ENCODE assay signal across 41 mouse cellular contexts in the genomic region with DNA sequence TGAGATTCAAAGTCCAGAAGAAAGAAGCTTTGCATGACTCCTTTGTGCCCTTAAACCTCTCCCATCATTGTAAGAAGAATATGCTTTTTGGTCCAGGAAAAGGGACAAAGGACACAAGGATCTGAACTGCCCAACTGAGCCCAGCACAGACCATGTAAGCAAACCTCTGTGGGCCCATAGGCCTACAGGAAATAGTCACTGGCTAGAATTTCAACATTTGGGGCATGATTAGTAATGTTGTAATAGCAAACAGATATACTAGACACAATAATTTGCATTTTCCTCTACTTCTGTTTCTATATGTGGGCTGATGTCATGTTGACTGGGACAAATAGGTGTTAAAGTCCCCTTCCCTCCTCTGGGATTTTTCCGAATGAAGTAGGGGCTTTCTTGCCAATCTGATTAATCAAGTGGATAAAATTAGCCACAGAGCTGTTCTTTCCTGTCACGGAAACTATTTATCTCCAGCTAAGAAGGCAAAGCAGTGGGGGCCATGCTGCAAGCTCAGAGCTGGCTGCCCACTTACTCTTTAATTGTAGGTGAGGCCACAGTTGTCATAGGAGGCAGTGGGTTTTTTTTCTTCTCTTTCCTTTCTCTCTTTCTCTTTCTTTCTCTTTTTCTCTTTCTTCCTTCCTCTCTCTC. TPM values are rescaled to one million over a fixed set of nuclear protein-coding genes. Genes with fewer than 3 reads are reported as not detected.
A peak's percentile ranks its signal among the peaks of the same experiment; 100 is the strongest.
DNase-seq lines count a peak whose midpoint lies in the region; ATAC-seq and TF ChIP-seq lines count a peak whose summit lies in the region.
"Had no signal": no experiment of that assay in that cellular context is flagged by ENCODE, and none has a peak within 500 bp of the region (broad histone marks: within the 10 kb centered on the region; RNA-seq: fewer than 3 reads in every experiment).

No protein-coding gene starts in this region.

- dilution Hi-C loops in CH12.LX (cut with MboI; ENCODE audit: extremely low pct_ligation_motif_present, extremely low pct_unique_long_range_greater_than_20kb, low sequenced_read_pairs), result no loop called here

- no peak overlapping the region for H3K9ac ChIP-seq in lung, postnatal 0 days (replicated peaks; ENCODE audit: low read depth)
- no peak overlapping the region for H3K9ac ChIP-seq in CH12.LX (ENCODE audit: insufficient read depth, low read depth)
- H3K9ac ChIP-seq in midbrain, embryonic 13.5 days (replicated peaks), result no peak overlapping the region
- H3K9ac ChIP-seq: embryonic facial prominence, embryonic 12.5 days; heart, embryonic 15.5 days; intestine, embryonic 15.5 days; liver, embryonic 14.5 days; neural tube, embryonic 12.5 days had no signal

- in situ Hi-C loops in CH12.LX (cut with MboI; ENCODE audit: low pct_ligation_motif_present, low pct_unique_long_range_greater_than_20kb, low sequenced_read_pairs), result loop anchor here (25.0 kb wide), 1 partner anchor 557 kb away; no protein-coding TSS in a partner anchor

- no peak for TF ChIP-seq POLR2A in CH12.LX (IDR thresholded peaks at IDR 0.05; ENCODE audit: low read depth, low read length)

- peaks cover 3% of the 10 kb centered on the region; the same call in 1 of the 2 replicates for H3K4me1 ChIP-seq in lung, postnatal 0 days (ENCODE audit: insufficient read depth, low read depth, low read length)
- H3K4me1 ChIP-seq in CH12.LX (ENCODE audit: control insufficient read depth in 1 of 2, insufficient read depth in 2 of 2), result peaks cover 0 to 16% of the 10 kb centered on the region in 2 experiments; a peak in 2 of 4 replicates
- H3K4me1 ChIP-seq in midbrain, embryonic 13.5 days (replicated peaks), result 0 out of 2 replicates have a peak, but pooled peaks cover 8% of the 10 kb centered on the region
- H3K4me1 ChIP-seq: embryonic facial prominence, embryonic 12.5 days; heart, embryonic 10.5 days; intestine, embryonic 15.5 days; neural tube, embryonic 12.5 days had no signal

- no peak overlapping the region for H3K4me2 ChIP-seq in lung, postnatal 0 days (replicated peaks; ENCODE audit: low read depth, low read length)
- no peak overlapping the region for H3K4me2 ChIP-seq in CH12.LX (ENCODE audit: insufficient read depth, low read depth, poor library complexity, severe bottlenecking)
- H3K4me2 ChIP-seq in midbrain, embryonic 13.5 days (replicated peaks), result no peak overlapping the region
- H3K4me2 ChIP-seq: embryonic facial prominence, embryonic 12.5 days; heart, embryonic 15.5 days; intestine, embryonic 15.5 days; midbrain, embryonic 11.5 days; neural tube, embryonic 12.5 days had no signal

- no peaks in the 10 kb centered on the region for H3K79me2 ChIP-seq in CH12.LX (replicated peaks; ENCODE audit: control insufficient read depth, extremely low read depth, insufficient read depth, poor library complexity, severe bottlenecking)

- no peak for TF ChIP-seq CTCF in lung, postnatal 0 days (IDR thresholded peaks at IDR 0.05)
- no peak for TF ChIP-seq CTCF in CH12.LX (conservative IDR thresholded peaks at IDR 0.05 in 1 of 2, IDR thresholded peaks at IDR 0.05 in 1 of 2; ENCODE audit: low read depth in 2 of 2, low read length in 2 of 2)

- TF ChIP-seq EP300 in lung, postnatal 0 days (IDR thresholded peaks at IDR 0.05), result no peak
- TF ChIP-seq EP300 in CH12.LX (IDR thresholded peaks at IDR 0.05; ENCODE audit: low read length), result 0 out of 2 replicates have a peak, but pooled peaks have one; percentile 22

- no peaks in the 10 kb centered on the region for H3K27me3 ChIP-seq in lung, postnatal 0 days (replicated peaks; ENCODE audit: insufficient read depth, low read length)
- no peaks in the 10 kb centered on the region for H3K27me3 ChIP-seq in CH12.LX (replicated peaks)
- 0 out of 2 replicates have a peak, but pooled peaks cover 4% of the 10 kb centered on the region for H3K27me3 ChIP-seq in midbrain, embryonic 13.5 days
- H3K27me3 ChIP-seq: embryonic facial prominence, embryonic 12.5 days; heart, embryonic 15.5 days; intestine, embryonic 15.5 days; neural tube, embryonic 12.5 days had no signal

- TF ChIP-seq RAD21 in CH12.LX (IDR thresholded peaks at IDR 0.05; ENCODE audit: low read depth, low read length), result no peak

- no peaks in the 10 kb centered on the region for H3K9me3 ChIP-seq in lung, postnatal 0 days (ENCODE audit: low read length)
- H3K9me3 ChIP-seq in CH12.LX (replicated peaks; ENCODE audit: low read length), result no peaks in the 10 kb centered on the region
- H3K9me3 ChIP-seq in midbrain, embryonic 13.5 days, result no peaks in the 10 kb centered on the region
- H3K9me3 ChIP-seq: embryonic facial prominence, embryonic 12.5 days; heart, embryonic 10.5 days; heart, embryonic 15.5 days; intestine, embryonic 15.5 days; neural tube, embryonic 12.5 days had no signal

- ATAC-seq in lung, postnatal 0 days, result no peak
- ATAC-seq in inflammation-experienced regulatory T-cells, adult 6 months, result peak; percentile 74
- ATAC-seq in midbrain, embryonic 13.5 days, result no peak
- ATAC-seq: hindbrain, embryonic 16.5 days; intestine, embryonic 15.5 days had no signal

- no peak overlapping the region for H3K27ac ChIP-seq in lung, postnatal 0 days (ENCODE audit: low read length)
- no peak overlapping the region for H3K27ac ChIP-seq in CH12.LX (ENCODE audit: insufficient read depth, low read depth)
- no peak overlapping the region for H3K27ac ChIP-seq in midbrain, embryonic 13.5 days
- H3K27ac ChIP-seq: embryonic facial prominence, embryonic 12.5 days; heart, embryonic 10.5 days; heart, embryonic 15.5 days; intestine, embryonic 15.5 days; liver, embryonic 14.5 days; neural tube, embryonic 12.5 days had no signal

- no peaks in the 10 kb centered on the region for H3K36me3 ChIP-seq in lung, postnatal 0 days (ENCODE audit: insufficient read depth, low read length)
- H3K36me3 ChIP-seq in CH12.LX (replicated peaks in 1 of 2; ENCODE audit: control insufficient read depth in 1 of 2, insufficient read depth in 1 of 2, low read length in 1 of 2), result no peaks in the 10 kb centered on the region
- H3K36me3 ChIP-seq in midbrain, embryonic 13.5 days, result no peaks in the 10 kb centered on the region
- H3K36me3 ChIP-seq: embryonic facial prominence, embryonic 12.5 days; heart, embryonic 10.5 days; heart, embryonic 15.5 days; intestine, embryonic 15.5 days; neural tube, embryonic 12.5 days had no signal

- 36% methylated on average over 2 of the region's 2 CpGs for WGBS in lung, postnatal 0 days
- 34% methylated on average over 2 of the region's 2 CpGs for WGBS in midbrain, embryonic 13.5 days

- DNase-seq in lung, postnatal 0 days (ENCODE audit: low spot score), result peak; percentile 22
- DNase-seq in lung, postnatal 36 days, result no peak
- DNase-seq in CH12.LX (ENCODE audit: extremely low read depth), result no peak
- DNase-seq in right cerebral cortex, postnatal 36 days (ENCODE audit: low spot score in 2 of 2), result no peak
- DNase-seq: adrenal gland, adult 2 months; cerebellum, adult 9-10 months; cerebellum, postnatal 36 days; embryo, embryonic 11 days; gastrocnemius, postnatal 10 days; kidney, adult 2 months; kidney, postnatal 36 days; layer of hippocampus, postnatal 36 days; liver; lung, adult 2 months; lung, postnatal 14 days had no signal

- no peak overlapping the region for H3K4me3 ChIP-seq in lung, postnatal 0 days (ENCODE audit: low read depth, low read length)
- no peak overlapping the region for H3K4me3 ChIP-seq in CH12.LX (replicated peaks in 1 of 3; ENCODE audit: low read depth in 2 of 3, low read length in 2 of 3, poor library complexity in 1 of 3)
- no peak overlapping the region for H3K4me3 ChIP-seq in midbrain, embryonic 13.5 days (replicated peaks)
- H3K4me3 ChIP-seq: embryonic facial prominence, embryonic 12.5 days; heart, embryonic 10.5 days; heart, embryonic 15.5 days; intestine, embryonic 15.5 days; myocyte; neural tube, embryonic 12.5 days had no signal

TF ChIP-seq in CH12.LX, 34 proteins besides CTCF, POLR2A, EP300 and RAD21:
- TF ChIP-seq MAZ (IDR thresholded peaks at IDR 0.05; ENCODE audit: low read depth, low read length) (no peak), ZMIZ1 (IDR thresholded peaks at IDR 0.05; ENCODE audit: low read depth, low read length) (no peak), CHD1 (IDR thresholded peaks at IDR 0.05; ENCODE audit: low read depth, low read length) (no peak), MEF2A (IDR thresholded peaks at IDR 0.05; ENCODE audit: borderline replicate concordance, low read depth, low read length) (peak; percentile 52; the same call in 1 of the 2 replicates), KAT2A (IDR thresholded peaks at IDR 0.05; ENCODE audit: insufficient replicate concordance, low read length) (no peak), ELF1 (IDR thresholded peaks at IDR 0.05; ENCODE audit: low read depth, low read length) (no peak), TBP (conservative IDR thresholded peaks at IDR 0.05; ENCODE audit: low read depth, low read length) (no peak), USF1 (IDR thresholded peaks at IDR 0.05; ENCODE audit: low read depth, low read length) (no peak), ETS1 (conservative IDR thresholded peaks at IDR 0.05; ENCODE audit: low read depth, low read length) (peak; percentile 30; the same call in 1 of the 2 replicates)

RNA-seq across cellular contexts. Expression of a gene that starts 42.4 kb away (rescaled TPM):
- not detected in 2 replicates for polyA plus RNA-seq in lung, postnatal 0 days (2015; fragmentation: Nextera tagmentation; extraction: Ambion mirVana)
- total RNA-seq in CH12.LX (2012; rRNA removed), result not detected in 2 replicates
- not detected in 2 replicates for total RNA-seq in CH12.LX (2014; rRNA removed)
- not detected in 2 replicates for polyA plus RNA-seq in CH12.LX (2012; ENCODE audit: insufficient read length, low read depth)
- 1 to 10 TPM in 1 of 3 experiments, not detected in 2; 1.9 TPM for polyA plus RNA-seq in inflammation-experienced regulatory T-cells, adult 6 months (2017; shearing (Covaris generic))
- polyA plus RNA-seq in midbrain, embryonic 13.5 days (2015; fragmentation: Nextera tagmentation; extraction: Ambion mirVana), result not detected in 2 replicates
- total RNA-seq: adrenal gland, adult 2 months; adrenal gland, postnatal 4 days; gastrocnemius, postnatal 10 days; heart, postnatal 25 days; layer of hippocampus, adult 8-10 months; layer of hippocampus, postnatal 36 days; left cerebral cortex, postnatal 10 days; megakaryocyte, adult 5-6 weeks; midbrain, postnatal 0 days had no signal
- polyA plus RNA-seq: adrenal gland, adult 2 months; C2C12; embryonic facial prominence, embryonic 12.5 days; gonadal fat pad, adult 2 months; heart, embryonic 10.5 days; heart, embryonic 15.5 days; hindbrain, embryonic 11.5 days; hindbrain, embryonic 16.5 days; intestine, embryonic 15.5 days; kidney, adult 2 months; kidney, embryonic 16.5 days; limb, embryonic 11.5 days; liver, embryonic 14.5 days; lung, adult 2 months; midbrain, embryonic 11.5 days; midbrain, postnatal 0 days; myocyte; neural tube, embryonic 12.5 days; small intestine, adult 2 months; stomach, embryonic 14.5 days; testis, adult 2 months; thymus, postnatal 0 days had no signal
